Mouse (Mus musculus) frontal cortex, postnatal 25 days (tissue): Measurements from ENCODE around the gene Gm43064.
"Not testable (repeated sequence)": the region's sequence is repeated elsewhere in the genome, so short reads cannot be mapped to it uniquely, and the experiment has no call there.

ENCODE experiments used
- DNase-seq, 2 experiments: peaks; one replicate each; pipeline ENCODE4 v3.0.0; 2022; ENCODE audit warnings: low spot score in 2 of 2

The Gm43064 gene

GRCm38 (mm10) chr3:103808891-103809798 is at the start of gene Gm43064, which contains the start of the genes Dclre1b and Ap4b1:
TSS of gene Gm43064 (plus strand) at chr3:103809573.
TSS of gene Dclre1b (minus strand) at chr3:103809444.
TSS of gene Ap4b1 (plus strand) at chr3:103809520.
- peak; percentile 67 to 79 for DNase-seq

- DNase-seq, result no peak
Observed at GRCm38 (mm10) chr3:103766789-103767188, 42.6 kb upstream of the Gm43064 start.

- DNase-seq, result no peak
Observed at GRCm38 (mm10) chr3:103771531-103772130, 37.7 kb upstream of the Gm43064 start.

GRCm38 (mm10) chr3:103772846-103773245 is 36.5 kb upstream of the Gm43064 start:
- DNase-seq, result no peak

GRCm38 (mm10) chr3:103773508-103773907 is 35.9 kb upstream of the Gm43064 start:
- DNase-seq, result no peak

GRCm38 (mm10) chr3:103774009-103774408 is 35.4 kb upstream of the Gm43064 start:
- DNase-seq, result no peak

GRCm38 (mm10) chr3:103777940-103778339 is 31.4 kb upstream of the Gm43064 start:
- no peak for DNase-seq

GRCm38 (mm10) chr3:103778660-103779059 is 30.7 kb upstream of the Gm43064 start:
- no peak for DNase-seq

- DNase-seq, result no peak
Observed at GRCm38 (mm10) chr3:103779183-103779582, 30.2 kb upstream of the Gm43064 start.

- no peak for DNase-seq
Observed at GRCm38 (mm10) chr3:103780271-103780670, 29.1 kb upstream of the Gm43064 start.

- DNase-seq, result no peak
Observed at GRCm38 (mm10) chr3:103780777-103781176, 28.6 kb upstream of the Gm43064 start.

- no peak for DNase-seq
Observed at GRCm38 (mm10) chr3:103782844-103783609, 26.3 kb upstream of the Gm43064 start.

GRCm38 (mm10) chr3:103787225-103787624 is 22.1 kb upstream of the Gm43064 start:
- no peak for DNase-seq

GRCm38 (mm10) chr3:103789096-103789495 is 20.3 kb upstream of the Gm43064 start:
- DNase-seq, result no peak

GRCm38 (mm10) chr3:103789891-103790345 is 19.5 kb upstream of the Gm43064 start:
- DNase-seq, result no peak

- no peak for DNase-seq
Observed at GRCm38 (mm10) chr3:103790346-103791145, 18.8 kb upstream of the Gm43064 start.

- DNase-seq, result peak; percentile 88 to 94
Observed at GRCm38 (mm10) chr3:103791230-103792110, 17.9 kb upstream of the Gm43064 start, which contains the start of gene Hipk1. TSS of gene Hipk1 (minus strand) at chr3:103791563.

- DNase-seq, result not testable (repeated sequence)
Observed at GRCm38 (mm10) chr3:103792111-103792406, 17.3 kb upstream of the Gm43064 start.

- no peak for DNase-seq
Observed at GRCm38 (mm10) chr3:103792566-103792965, 16.8 kb upstream of the Gm43064 start.

GRCm38 (mm10) chr3:103796389-103796788 is 13.0 kb upstream of the Gm43064 start:
- DNase-seq, result no peak
